Mouse (Mus musculus) ES-E14 (cell line): Measurements from ENCODE around the gene Wnt2b. TPM values are rescaled to one million over a fixed set of nuclear protein-coding genes. Genes with fewer than 3 reads are reported as not detected.

ENCODE experiments used
- DNase-seq: peaks from one replicate; pipeline ENCODE4 v3.0.0-alpha.2; 2013; ENCODE audit warnings: low read depth, low spot score
- H3K27ac ChIP-seq: 2 replicates; pipeline ENCODE4 v1.5.1; 2012; ENCODE audit warnings: low read depth, mild to moderate bottlenecking, low read length, moderate library complexity, mixed read lengths; ENCODE audit not compliant: poor library complexity, insufficient read depth, severe bottlenecking
- H3K36me3 ChIP-seq: 2 replicates; pipeline ENCODE4 v1.6.1; 2012; ENCODE audit warnings: mild to moderate bottlenecking, low read length, moderate library complexity, mixed read lengths; ENCODE audit not compliant: control insufficient read depth, poor library complexity, insufficient read depth, severe bottlenecking
- H3K4me1 ChIP-seq, 2 experiments: fragments of 150-350 bp in 1 of 2; sonication (generic) in 1 of 2; 2 replicates each; pipeline ENCODE4 v1.6.1; 2012; ENCODE audit warnings: low read length in 2 of 2, mild to moderate bottlenecking in 1 of 2, mixed read lengths in 1 of 2; ENCODE audit not compliant: control insufficient read depth in 2 of 2, insufficient read depth in 2 of 2, poor library complexity in 1 of 2
- H3K4me3 ChIP-seq, 2 experiments: fragments of 150-350 bp in 1 of 2; sonication (generic) in 1 of 2; 2 replicates each; pipeline ENCODE4 v1.5.1; 2012; ENCODE audit warnings: low read length in 2 of 2, low read depth in 1 of 2, mild to moderate bottlenecking in 1 of 2, mixed read lengths in 1 of 2; ENCODE audit not compliant: insufficient read depth in 1 of 2, poor library complexity in 1 of 2, severe bottlenecking in 1 of 2
- H3K9ac ChIP-seq: 2 replicates; pipeline ENCODE4 v1.6.1; 2012; ENCODE audit warnings: low read depth, mild to moderate bottlenecking, low read length, mixed read lengths; ENCODE audit not compliant: poor library complexity, insufficient read depth, severe bottlenecking
- H3K9me3 ChIP-seq: fragments of 150-350 bp; sonication (generic); 2 replicates; pipeline ENCODE4 v1.6.1; 2012; ENCODE audit warnings: low read depth, mild to moderate bottlenecking, low read length; ENCODE audit not compliant: control insufficient read depth, insufficient read depth
- CHD2 ChIP-seq: IDR thresholded peaks from 2 replicates; pipeline ENCODE4 v1.6.1; 2014; ENCODE audit warnings: mild to moderate bottlenecking, low read depth, low read length, inconsistent platforms
- HCFC1 ChIP-seq: IDR thresholded peaks from 2 replicates; pipeline ENCODE4 v1.6.1; 2012; ENCODE audit warnings: low read length, inconsistent platforms, borderline replicate concordance; ENCODE audit not compliant: insufficient read depth
- MAFK ChIP-seq: IDR thresholded peaks from 2 replicates; pipeline ENCODE4 v1.6.1; 2014; ENCODE audit warnings: mild to moderate bottlenecking, low read depth, low read length, inconsistent platforms; ENCODE audit not compliant: insufficient read depth
- ZC3H11A ChIP-seq: IDR thresholded peaks from 2 replicates; pipeline ENCODE4 v1.6.1; 2012; ENCODE audit warnings: low read depth, mild to moderate bottlenecking, inconsistent platforms, low read length, borderline replicate concordance
- ZNF384 ChIP-seq: IDR thresholded peaks from 2 replicates; pipeline ENCODE4 v1.6.1; 2012; ENCODE audit warnings: low read depth, low read length, inconsistent platforms
- in situ Hi-C, 2 experiments: fragments of 600-800 bp; cut with MboI; formaldehyde crosslinking; loops; one replicate each; pipeline ENCODE4 v1.15.1; 2025; ENCODE audit warnings: low sequenced_read_pairs in 2 of 2, inconsistent platforms in 1 of 2; ENCODE audit not compliant: unreplicated experiment in 2 of 2
- total RNA-seq: library from RNA; depleted of rRNA; stranded (reverse); fragments of 300-350 nt; gene quantifications from 2 replicates; pipeline ENCODE4 v1.2.3, GENCODE M21; 2012

Wnt2b gene
- total RNA-seq, 1 experiment, result 1.1 TPM

DNA sequence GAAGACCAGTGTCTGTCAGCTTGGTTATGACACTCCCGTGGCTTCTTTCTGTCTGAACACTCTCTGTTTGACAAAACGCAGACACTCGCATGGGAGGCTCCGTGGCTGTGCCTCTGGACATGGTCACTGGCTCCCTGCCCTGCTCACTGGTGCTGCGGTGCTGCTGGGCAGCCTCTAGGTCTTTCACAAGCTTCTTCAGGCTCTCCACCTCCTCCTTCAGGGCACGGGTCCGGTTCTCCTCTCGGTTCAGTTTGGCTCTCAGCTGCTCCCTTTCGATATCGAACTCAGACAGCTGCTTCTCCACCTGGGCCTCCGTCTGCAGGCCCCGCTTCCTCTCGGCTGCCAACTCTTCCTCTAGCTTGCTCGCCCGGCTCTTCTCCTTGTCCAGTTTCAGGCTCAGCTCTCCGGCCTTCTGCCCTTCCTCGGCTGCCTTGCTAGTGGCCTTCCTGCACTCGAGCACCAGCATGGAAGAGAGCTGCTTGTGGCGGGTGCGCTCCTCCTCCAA, 43.9 kb upstream of the Wnt2b start:
- H3K9ac ChIP-seq, result peak overlapping the region; percentile 39; the same call in 1 of the 2 replicates
- no peak for DNase-seq
- H3K9me3 ChIP-seq, result no peaks in the 10 kb centered on the region
- H3K27ac ChIP-seq, result no peak overlapping the region
- H3K36me3 ChIP-seq, result peaks cover 14% of the 10 kb centered on the region
- peaks cover 0 to 4% of the 10 kb centered on the region in 2 experiments; a peak in 2 of 4 replicates for H3K4me1 ChIP-seq
- TF ChIP-seq CHD2 (no peak), ZNF384 (no peak), HCFC1 (no peak), MAFK (no peak), ZC3H11A (no peak)
- in situ Hi-C loops, result no loop called here
- H3K4me3 ChIP-seq, result peak overlapping the region; percentile 29 to 53; a peak in 3 of 4 replicates

DNA sequence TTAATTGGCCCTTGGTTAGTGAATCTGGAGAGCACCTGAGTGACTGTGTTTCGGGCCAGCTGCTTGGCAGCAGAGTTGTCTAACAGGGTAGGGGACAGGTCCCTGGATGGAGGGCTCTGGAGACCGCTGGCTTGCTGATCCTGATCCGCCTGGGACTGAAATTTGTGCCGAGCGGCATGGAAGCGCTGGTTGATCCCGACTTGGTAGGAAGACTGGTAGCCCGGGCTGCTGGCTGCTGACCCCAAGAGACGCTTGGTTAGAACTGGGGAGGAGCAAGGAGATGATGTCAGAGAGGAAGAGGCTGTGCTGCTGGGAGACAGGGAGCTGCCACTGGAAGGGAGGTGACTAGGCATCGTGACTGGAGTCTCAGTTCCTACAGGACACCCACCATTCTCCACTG, 43.3 kb upstream of the Wnt2b start:
- Histone ChIP-seq H3K4me3 (peak overlapping the region in 1 of 2 experiments; percentile 53; a peak in 1 of 4 replicates), H3K4me1 (peaks cover 0 to 4% of the 10 kb centered on the region in 2 experiments; a peak in 2 of 4 replicates), H3K9ac (no peak overlapping the region), H3K36me3 (peaks cover 12% of the 10 kb centered on the region; the same call in 1 of the 2 replicates), H3K27ac (no peak overlapping the region), H3K9me3 (no peaks in the 10 kb centered on the region)
- in situ Hi-C loops, result no loop called here
- no peak for DNase-seq
- TF ChIP-seq ZC3H11A, result no peak
- TF ChIP-seq ZNF384, result no peak
- no peak for TF ChIP-seq HCFC1
- no peak for TF ChIP-seq CHD2
- TF ChIP-seq MAFK, result no peak

DNA sequence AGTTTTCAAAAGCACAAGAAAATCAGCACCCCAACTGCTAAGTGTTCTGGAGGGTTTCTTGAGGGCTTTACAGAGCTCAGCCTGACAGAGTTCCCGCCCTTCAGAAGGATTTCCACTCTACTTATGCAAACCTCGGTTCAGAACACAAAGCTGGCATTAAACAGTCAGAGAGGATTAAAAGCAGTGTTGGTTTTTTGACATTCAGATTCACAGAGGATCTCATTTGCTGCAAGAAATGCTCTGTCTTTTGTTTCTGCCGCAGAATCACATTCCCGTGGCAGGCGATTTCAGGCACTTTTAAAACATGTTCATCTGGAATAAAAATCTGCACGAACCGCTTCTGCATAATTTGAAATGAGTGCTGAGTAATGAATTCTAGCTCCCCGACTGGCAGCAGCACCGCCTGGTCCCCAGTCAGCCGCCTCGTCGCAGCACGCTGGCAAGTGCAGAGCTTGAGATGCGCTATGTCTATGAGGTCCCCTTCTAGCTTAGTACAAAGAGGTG, 42.3 kb upstream of the Wnt2b start:
- TF ChIP-seq ZNF384 (no peak), CHD2 (no peak), ZC3H11A (no peak)
- in situ Hi-C loops, result no loop called here
- H3K36me3 ChIP-seq, result peaks cover 10% of the 10 kb centered on the region; the same call in 1 of the 2 replicates

DNA sequence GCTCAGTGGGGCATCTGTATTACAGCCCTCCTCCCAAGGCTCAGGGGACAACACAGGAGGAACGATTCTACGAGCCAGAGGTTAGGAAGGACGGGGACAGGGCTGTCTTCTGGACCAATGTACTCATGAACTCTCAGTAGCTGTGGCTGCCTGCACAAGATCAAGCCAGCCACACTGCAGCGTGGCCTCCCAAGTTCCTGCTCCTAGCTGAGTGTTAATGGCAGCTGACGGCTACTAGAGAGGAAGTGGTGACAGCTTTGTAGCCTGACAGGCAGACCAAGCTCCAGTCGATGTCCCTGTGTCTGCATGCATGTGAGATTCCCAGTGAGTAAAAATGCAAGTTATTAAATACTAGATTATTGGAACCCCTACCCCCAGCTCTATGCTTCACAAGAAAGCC, 39.7 kb upstream of the Wnt2b start:
- Histone ChIP-seq H3K9me3 (no peaks in the 10 kb centered on the region), H3K36me3 (peaks cover 6% of the 10 kb centered on the region; the same call in 1 of the 2 replicates), H3K9ac (no peak overlapping the region), H3K27ac (no peak overlapping the region), H3K4me1 (peaks cover 0 to 4% of the 10 kb centered on the region in 2 experiments; a peak in 1 of 4 replicates), H3K4me3 (no peak overlapping the region)
- no peak for DNase-seq
- TF ChIP-seq CHD2 (no peak), MAFK (no peak), ZNF384 (no peak), HCFC1 (no peak), ZC3H11A (no peak)
- in situ Hi-C loops, result no loop called here

More for the DNA sequence above, 42.3 kb upstream of the Wnt2b start:
- no peak overlapping the region for H3K27ac ChIP-seq
- H3K9ac ChIP-seq, result no peak overlapping the region
- no peaks in the 10 kb centered on the region for H3K9me3 ChIP-seq
- H3K4me1 ChIP-seq, result peaks cover 0 to 4% of the 10 kb centered on the region in 2 experiments; a peak in 2 of 4 replicates
- DNase-seq, result no peak
- H3K4me3 ChIP-seq, result no peak overlapping the region
